Mouse (Mus musculus): ENCODE results near the gene Npcd. TPM values are rescaled to one million over a fixed set of nuclear protein-coding genes. Genes with fewer than 3 reads are reported as not detected.

The Npcd gene
- polyA plus RNA-seq, 1 experiment, result 0.55 TPM

DNA sequence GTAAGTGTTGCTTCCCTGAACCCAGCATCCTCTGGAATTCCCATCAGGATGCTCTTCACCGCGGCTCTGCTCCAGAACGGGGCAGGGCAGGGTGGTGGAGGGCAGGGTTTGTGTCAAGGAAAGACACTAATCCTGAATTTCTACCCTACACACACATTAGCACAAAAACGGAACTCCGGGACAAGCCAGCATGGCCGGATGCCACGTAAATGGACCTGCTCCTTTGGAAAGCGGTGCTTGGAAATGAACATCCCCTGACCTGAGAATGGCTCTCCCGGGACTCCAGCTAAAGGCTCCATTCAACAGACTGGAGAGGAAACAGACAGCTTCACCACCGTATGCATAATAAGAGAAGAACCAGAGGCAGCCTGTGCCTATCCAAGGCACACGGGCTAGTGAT is 33.3 kb downstream of the Npcd start:
- Histone ChIP-seq H3K27me3 (ENCODE audit: control insufficient read depth, insufficient read depth, low read length) (peaks cover 17% of the 10 kb centered on the region), H3K4me3 (ENCODE audit: control insufficient read depth, insufficient read depth, low read length) (no peak overlapping the region), H3K27ac (ENCODE audit: control insufficient read depth, insufficient read depth, low read length) (no peak overlapping the region), H3K36me3 (ENCODE audit: control insufficient read depth, insufficient read depth, low read length) (no peaks in the 10 kb centered on the region), H3K4me1 (replicated peaks; ENCODE audit: control insufficient read depth, insufficient read depth, low read length) (peaks cover 8% of the 10 kb centered on the region; the same call in 1 of the 2 replicates)
- no peak for TF ChIP-seq CTCF (IDR thresholded peaks at IDR 0.05; ENCODE audit: borderline replicate concordance, control insufficient read depth, extremely low read depth, insufficient read depth, low read length, poor library complexity)
- TF ChIP-seq POLR2A (IDR thresholded peaks at IDR 0.05; ENCODE audit: control insufficient read depth, extremely low read depth, insufficient read depth, low read length, poor library complexity), result no peak
- WGBS, result 79% methylated on average over 11 of the region's 11 CpGs
- DNase-seq, result no peak

DNA sequence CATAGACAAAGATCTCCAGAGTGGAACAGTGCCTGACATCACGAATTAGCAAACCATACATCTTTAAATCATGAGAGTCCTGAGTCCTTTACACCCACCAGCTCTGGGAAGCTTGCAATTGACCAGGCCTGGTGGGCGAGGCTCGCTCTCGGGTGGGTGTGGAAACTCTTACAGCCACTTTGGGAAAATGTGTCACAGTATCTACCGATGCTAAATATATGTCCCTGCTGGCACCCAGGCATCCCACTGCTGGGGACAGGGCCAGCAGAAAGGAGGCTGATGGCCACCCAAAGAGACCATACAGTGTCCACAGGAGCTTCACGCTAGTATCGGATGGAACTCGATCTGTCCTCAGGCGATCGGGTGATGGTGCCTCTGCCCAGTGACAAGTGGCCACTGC is 35.4 kb downstream of the Npcd start:
- Histone ChIP-seq H3K27me3 (ENCODE audit: control insufficient read depth, insufficient read depth, low read length) (peaks cover 4% of the 10 kb centered on the region; the same call in 1 of the 2 replicates), H3K4me1 (replicated peaks; ENCODE audit: control insufficient read depth, insufficient read depth, low read length) (no peaks in the 10 kb centered on the region), H3K27ac (ENCODE audit: control insufficient read depth, insufficient read depth, low read length) (no peak overlapping the region), H3K4me3 (ENCODE audit: control insufficient read depth, insufficient read depth, low read length) (no peak overlapping the region), H3K36me3 (ENCODE audit: control insufficient read depth, insufficient read depth, low read length) (no peaks in the 10 kb centered on the region)
- TF ChIP-seq POLR2A (IDR thresholded peaks at IDR 0.05; ENCODE audit: control insufficient read depth, extremely low read depth, insufficient read depth, low read length, poor library complexity), result no peak
- TF ChIP-seq CTCF (IDR thresholded peaks at IDR 0.05; ENCODE audit: borderline replicate concordance, control insufficient read depth, extremely low read depth, insufficient read depth, low read length, poor library complexity), result no peak
- 91% methylated on average over 10 of the region's 10 CpGs for WGBS
- DNase-seq, result no peak

DNA sequence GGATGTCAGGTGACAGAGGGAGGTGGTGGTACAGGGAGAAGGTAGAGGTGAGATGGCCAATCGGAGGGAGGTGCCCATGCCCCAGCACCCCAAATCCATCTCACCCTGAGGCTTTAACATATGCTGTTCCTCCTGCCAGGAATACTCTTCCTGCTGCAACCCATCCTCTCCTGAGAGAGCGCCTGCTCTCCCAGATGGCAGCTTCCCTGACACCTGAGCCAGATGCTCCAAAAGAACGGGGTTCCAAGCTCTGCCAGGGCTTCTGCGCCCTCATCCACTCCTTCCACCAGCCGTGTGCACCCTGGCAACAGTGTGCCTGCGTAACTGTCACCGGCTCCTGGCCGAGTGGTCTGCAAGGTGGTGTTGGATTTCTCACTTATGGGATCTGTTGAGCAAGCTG is 36.4 kb downstream of the Npcd start:
- 93% methylated on average over 8 of the region's 8 CpGs for WGBS
- Histone ChIP-seq H3K27me3 (ENCODE audit: control insufficient read depth, insufficient read depth, low read length) (no peaks in the 10 kb centered on the region; the same call in 1 of the 2 replicates), H3K4me3 (ENCODE audit: control insufficient read depth, insufficient read depth, low read length) (no peak overlapping the region), H3K4me1 (replicated peaks; ENCODE audit: control insufficient read depth, insufficient read depth, low read length) (no peaks in the 10 kb centered on the region), H3K36me3 (ENCODE audit: control insufficient read depth, insufficient read depth, low read length) (no peaks in the 10 kb centered on the region), H3K27ac (ENCODE audit: control insufficient read depth, insufficient read depth, low read length) (no peak overlapping the region)
- TF ChIP-seq CTCF (IDR thresholded peaks at IDR 0.05; ENCODE audit: borderline replicate concordance, control insufficient read depth, extremely low read depth, insufficient read depth, low read length, poor library complexity) (no peak), POLR2A (IDR thresholded peaks at IDR 0.05; ENCODE audit: control insufficient read depth, extremely low read depth, insufficient read depth, low read length, poor library complexity) (no peak)
- no peak for DNase-seq

DNA sequence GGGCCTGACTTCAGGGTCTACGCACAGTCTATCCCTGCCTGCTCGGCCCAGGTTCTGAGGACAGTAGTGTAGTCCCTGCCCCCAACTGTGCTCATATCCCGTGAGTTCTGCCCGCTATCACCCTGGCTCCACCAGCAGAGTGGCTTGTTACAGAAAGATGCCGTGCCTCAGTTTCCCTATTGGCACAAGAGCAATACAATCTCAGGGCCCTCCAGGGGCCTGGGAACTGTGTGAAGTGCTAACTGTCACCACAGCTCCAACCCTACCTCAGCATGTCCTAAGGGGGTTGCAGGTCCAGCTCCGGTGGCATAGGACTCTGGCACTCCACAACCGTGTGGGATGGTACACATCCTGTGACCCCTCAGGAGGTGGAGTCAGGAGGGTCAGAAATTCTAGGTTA is 36.9 kb downstream of the Npcd start:
- TF ChIP-seq CTCF (IDR thresholded peaks at IDR 0.05; ENCODE audit: borderline replicate concordance, control insufficient read depth, extremely low read depth, insufficient read depth, low read length, poor library complexity) (no peak), POLR2A (IDR thresholded peaks at IDR 0.05; ENCODE audit: control insufficient read depth, extremely low read depth, insufficient read depth, low read length, poor library complexity) (no peak)
- Histone ChIP-seq H3K27me3 (ENCODE audit: control insufficient read depth, insufficient read depth, low read length) (no peaks in the 10 kb centered on the region; the same call in 1 of the 2 replicates), H3K4me1 (replicated peaks; ENCODE audit: control insufficient read depth, insufficient read depth, low read length) (no peaks in the 10 kb centered on the region), H3K36me3 (ENCODE audit: control insufficient read depth, insufficient read depth, low read length) (no peaks in the 10 kb centered on the region), H3K27ac (ENCODE audit: control insufficient read depth, insufficient read depth, low read length) (no peak overlapping the region), H3K4me3 (ENCODE audit: control insufficient read depth, insufficient read depth, low read length) (no peak overlapping the region)
- no peak for DNase-seq
- 89% methylated on average over 7 of the region's 7 CpGs for WGBS

DNA sequence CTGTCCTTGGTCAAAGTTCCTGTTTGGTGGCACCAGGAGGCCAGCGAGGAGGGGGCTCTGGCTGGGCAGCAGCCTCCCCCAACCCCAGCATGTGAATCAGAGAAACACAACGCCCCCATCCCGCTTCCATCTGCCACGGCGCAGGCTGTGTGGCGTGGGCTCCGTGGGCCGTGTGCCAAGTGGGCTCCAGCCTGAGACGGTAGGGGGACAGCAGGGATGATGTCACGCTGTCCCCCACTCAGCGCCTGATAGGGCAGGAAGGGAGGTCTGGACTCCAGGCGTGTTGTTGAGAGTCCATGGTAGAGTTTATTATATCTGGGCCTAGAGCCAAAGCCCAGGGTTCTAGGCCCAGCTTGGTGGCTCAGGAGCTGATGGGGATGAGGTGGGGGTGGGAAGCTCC is 37.8 kb downstream of the Npcd start:
- Histone ChIP-seq H3K27me3 (ENCODE audit: control insufficient read depth, insufficient read depth, low read length) (no peaks in the 10 kb centered on the region), H3K4me3 (ENCODE audit: control insufficient read depth, insufficient read depth, low read length) (no peak overlapping the region), H3K36me3 (ENCODE audit: control insufficient read depth, insufficient read depth, low read length) (no peaks in the 10 kb centered on the region), H3K27ac (ENCODE audit: control insufficient read depth, insufficient read depth, low read length) (no peak overlapping the region), H3K4me1 (replicated peaks; ENCODE audit: control insufficient read depth, insufficient read depth, low read length) (no peaks in the 10 kb centered on the region)
- DNase-seq, result no peak
- TF ChIP-seq POLR2A (IDR thresholded peaks at IDR 0.05; ENCODE audit: control insufficient read depth, extremely low read depth, insufficient read depth, low read length, poor library complexity) (no peak), CTCF (IDR thresholded peaks at IDR 0.05; ENCODE audit: borderline replicate concordance, control insufficient read depth, extremely low read depth, insufficient read depth, low read length, poor library complexity) (no peak)
- WGBS, result 91% methylated on average over 12 of the region's 12 CpGs

DNA sequence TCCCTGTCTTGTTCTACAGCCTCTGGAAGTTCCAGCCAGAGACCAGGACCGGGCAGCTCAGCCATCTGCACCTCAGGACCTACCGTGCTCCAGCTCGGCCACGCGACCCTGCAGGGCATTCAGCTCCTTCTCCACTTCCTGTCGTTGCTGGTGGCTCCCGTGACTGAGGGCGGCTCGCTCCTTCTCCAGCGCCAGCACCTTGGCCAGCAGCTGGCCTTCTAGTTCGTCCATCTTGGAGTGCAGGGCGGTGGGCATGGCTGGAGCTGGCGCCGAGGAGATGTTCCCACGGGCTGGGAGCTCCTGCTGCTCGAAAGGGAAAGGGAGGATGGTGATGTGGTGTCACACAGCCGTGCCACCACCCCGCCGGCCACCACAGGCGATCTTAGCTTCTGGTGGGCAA is 39.9 kb downstream of the Npcd start:
- no peak overlapping the region for H3K4me3 ChIP-seq (ENCODE audit: control insufficient read depth, insufficient read depth, low read length)
- H3K27ac ChIP-seq (ENCODE audit: control insufficient read depth, insufficient read depth, low read length), result no peak overlapping the region
- H3K27me3 ChIP-seq (ENCODE audit: control insufficient read depth, insufficient read depth, low read length), result no peaks in the 10 kb centered on the region; the same call in 1 of the 2 replicates
- TF ChIP-seq CTCF (IDR thresholded peaks at IDR 0.05; ENCODE audit: borderline replicate concordance, control insufficient read depth, extremely low read depth, insufficient read depth, low read length, poor library complexity) (no peak), POLR2A (IDR thresholded peaks at IDR 0.05; ENCODE audit: control insufficient read depth, extremely low read depth, insufficient read depth, low read length, poor library complexity) (no peak)
- no peaks in the 10 kb centered on the region for H3K4me1 ChIP-seq (replicated peaks; ENCODE audit: control insufficient read depth, insufficient read depth, low read length)
- WGBS, result 30% methylated on average over 20 of the region's 20 CpGs
- DNase-seq, result no peak
- no peaks in the 10 kb centered on the region for H3K36me3 ChIP-seq (ENCODE audit: control insufficient read depth, insufficient read depth, low read length)

DNA sequence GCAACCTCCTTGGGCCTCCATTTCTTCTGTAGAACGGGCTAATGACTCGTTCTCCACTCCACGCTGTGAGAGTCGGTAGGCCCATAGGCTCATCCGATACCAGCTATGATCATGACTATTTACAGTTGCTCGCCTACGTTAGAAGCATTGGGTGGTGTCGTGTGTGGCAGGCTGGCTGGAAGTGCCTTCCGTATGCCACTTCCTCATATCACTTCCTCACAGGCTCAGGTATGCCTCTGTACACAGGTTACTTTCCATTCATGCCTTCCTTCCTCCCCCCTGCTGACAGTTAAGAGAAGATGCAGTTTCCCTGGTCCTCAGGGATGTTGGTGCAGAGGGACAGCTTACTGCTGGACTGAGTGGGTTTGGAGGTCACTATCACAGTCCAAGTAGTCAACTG is 41.0 kb downstream of the Npcd start:
- Histone ChIP-seq H3K4me3 (ENCODE audit: control insufficient read depth, insufficient read depth, low read length) (no peak overlapping the region), H3K36me3 (ENCODE audit: control insufficient read depth, insufficient read depth, low read length) (no peaks in the 10 kb centered on the region), H3K27me3 (ENCODE audit: control insufficient read depth, insufficient read depth, low read length) (no peaks in the 10 kb centered on the region; the same call in 1 of the 2 replicates), H3K4me1 (replicated peaks; ENCODE audit: control insufficient read depth, insufficient read depth, low read length) (no peaks in the 10 kb centered on the region), H3K27ac (ENCODE audit: control insufficient read depth, insufficient read depth, low read length) (no peak overlapping the region)
- DNase-seq, result no peak
- 66% methylated on average over 9 of the region's 9 CpGs for WGBS
- no peak for TF ChIP-seq CTCF (IDR thresholded peaks at IDR 0.05; ENCODE audit: borderline replicate concordance, control insufficient read depth, extremely low read depth, insufficient read depth, low read length, poor library complexity)
- TF ChIP-seq POLR2A (IDR thresholded peaks at IDR 0.05; ENCODE audit: control insufficient read depth, extremely low read depth, insufficient read depth, low read length, poor library complexity), result no peak
